Mouse (Mus musculus) bone marrow, adult 2 months (tissue): ENCODE measurements at regions not wholly inside any gene's neighbourhood (a gene's known extent, or its start where the extent isn't known, plus 50 kb on each side); places are given as distances from the start of the nearest gene placed in this dataset.

ENCODE experiments used
- CTCF ChIP-seq: fragments of 200-500 bp; IDR thresholded peaks from 2 replicates; pipeline ENCODE4 v1.5.1; 2011; ENCODE audit warnings: low read length, control low read depth; ENCODE audit not compliant: control insufficient read depth, insufficient read depth
- POLR2A ChIP-seq: fragments of 200-500 bp; IDR thresholded peaks from 2 replicates; pipeline ENCODE4 v1.6.1; 2011; ENCODE audit warnings: low read depth, mild to moderate bottlenecking, control low read depth, low read length, borderline replicate concordance; ENCODE audit not compliant: control insufficient read depth

DNA sequence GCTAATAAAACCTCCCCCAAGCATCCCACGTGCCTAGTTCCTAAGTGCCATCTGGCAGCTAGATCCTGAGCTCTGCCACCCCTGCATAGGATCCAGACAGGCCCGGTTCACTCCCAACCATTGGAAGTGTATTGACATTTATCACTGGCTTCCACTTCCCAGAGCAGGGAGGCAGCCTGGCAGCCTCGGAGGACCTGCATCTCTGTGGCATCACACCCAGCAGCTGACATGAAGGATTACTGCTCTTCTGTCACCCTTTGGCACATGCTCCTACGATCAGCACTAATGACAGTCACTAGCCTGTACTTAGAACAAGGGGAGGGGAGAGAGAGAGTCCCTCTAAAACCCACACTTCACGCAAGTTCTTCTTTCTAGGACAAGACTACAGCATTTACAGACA, 152.7 kb downstream of the Kdr start:
- TF ChIP-seq CTCF (no peak), POLR2A (no peak)
